Mouse (Mus musculus): ENCODE measurements around the gene Ptprz1. TPM values are rescaled to one million over a fixed set of nuclear protein-coding genes. Genes with fewer than 3 reads are reported as not detected.

Gene Ptprz1
- total RNA-seq (2015; ENCODE audit: low replicate concordance): not detected in 2 replicates
- total RNA-seq (2017; ENCODE audit: low replicate concordance): not detected in 2 replicates

- no peak for ATAC-seq (replicated peaks; ENCODE audit: low FRiP score, poor library complexity, severe bottlenecking)
Measured at GRCm38 (mm10) chr6:22874781-22875613, at the start of gene Ptprz1. Gene Ptprz1 (plus strand): TSS chr6:22875502.

GRCm38 (mm10) chr6:22833637-22834036, 41.7 kb upstream of the Ptprz1 start:
- ATAC-seq (replicated peaks; ENCODE audit: low FRiP score, poor library complexity, severe bottlenecking): no peak

DNA sequence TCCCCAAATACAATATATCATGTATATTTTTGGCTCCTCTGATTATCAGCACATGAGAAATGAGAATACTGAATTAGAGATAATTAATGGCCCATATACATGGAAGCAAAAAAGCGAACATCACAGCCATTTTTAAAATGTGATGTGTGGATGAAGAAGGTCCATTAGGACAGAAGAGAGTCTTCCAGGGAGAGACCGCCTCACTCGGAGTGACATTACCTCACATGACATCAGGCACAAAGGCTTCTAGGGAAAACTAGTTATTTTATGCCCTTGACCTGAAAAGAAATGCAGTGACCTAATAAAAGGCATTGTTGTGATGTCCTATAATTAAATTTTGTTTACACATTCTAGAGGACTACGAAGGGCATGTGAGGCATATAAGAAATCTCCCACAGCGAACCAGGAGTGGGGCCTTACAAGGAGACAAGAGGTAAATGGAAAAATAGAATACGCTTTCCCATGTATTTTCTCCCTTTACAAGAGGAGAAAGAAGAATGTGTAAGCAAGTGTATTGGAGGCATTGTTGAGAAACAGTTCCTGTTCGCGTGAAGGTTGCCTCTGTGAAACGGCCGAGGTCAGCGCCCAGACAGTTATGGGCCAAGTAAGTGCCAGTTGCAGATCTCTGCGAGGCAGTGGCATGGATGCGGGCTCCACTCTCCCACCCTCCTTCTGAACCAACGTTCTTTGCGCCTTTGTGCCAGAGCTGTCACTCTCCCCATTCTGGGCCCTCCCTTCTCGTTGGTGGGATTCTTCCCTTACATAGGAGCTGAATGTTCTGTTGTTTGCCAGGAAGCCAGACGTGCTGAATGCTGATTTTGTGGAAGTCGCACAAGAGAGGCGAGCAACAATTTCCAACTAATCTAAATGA, 41.0 kb upstream of the Ptprz1 start:
- ATAC-seq (replicated peaks; ENCODE audit: low FRiP score, poor library complexity, severe bottlenecking): no peak

DNA sequence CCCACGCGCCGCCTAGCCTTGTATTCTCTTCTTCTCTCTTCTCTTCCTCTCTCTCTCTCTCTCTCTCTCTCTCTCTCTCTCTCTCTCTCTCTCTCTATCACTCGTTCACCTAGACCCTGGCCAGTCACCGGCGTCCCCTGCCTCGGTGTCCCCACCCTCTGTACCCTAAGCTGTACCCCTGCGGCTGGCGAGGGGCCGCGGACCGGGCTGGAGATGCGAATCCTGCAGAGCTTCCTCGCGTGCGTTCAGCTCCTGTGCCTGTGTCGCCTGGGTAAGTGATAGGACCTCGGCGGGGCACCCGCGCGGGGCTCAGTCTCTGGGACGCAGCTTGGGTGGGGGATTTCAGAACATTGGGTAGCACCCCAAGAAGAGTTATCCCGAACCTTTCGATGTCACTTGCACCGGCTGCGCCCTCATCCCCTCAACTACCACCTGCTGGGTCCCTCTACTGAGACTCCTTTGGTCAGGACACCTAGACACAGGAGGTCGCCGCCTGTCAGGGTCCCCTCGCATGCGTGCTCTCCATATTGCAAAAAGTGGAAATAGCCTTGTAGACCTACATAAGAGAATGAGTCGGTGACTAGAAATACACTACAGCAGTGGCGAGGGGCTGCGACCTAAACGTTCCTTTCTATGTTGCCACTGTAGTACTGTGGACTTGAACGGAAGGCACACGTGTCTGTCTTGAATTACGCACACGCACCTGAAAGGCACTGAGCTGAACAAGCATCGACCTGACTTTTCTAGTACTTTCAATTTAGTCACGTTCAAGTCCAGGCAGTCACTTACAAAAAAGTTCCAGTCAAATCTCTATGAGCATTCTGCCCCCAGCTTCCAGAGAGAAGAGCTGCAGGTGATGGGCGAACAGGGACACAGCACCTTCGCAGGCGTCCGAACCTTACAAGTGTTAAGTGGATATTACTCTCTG, 576 bp downstream of the Ptprz1 start:
- ATAC-seq (replicated peaks; ENCODE audit: low FRiP score, poor library complexity, severe bottlenecking): no peak

- ATAC-seq (replicated peaks; ENCODE audit: low FRiP score, poor library complexity, severe bottlenecking): no peak
Measured at GRCm38 (mm10) chr6:22887978-22888377, 12.7 kb downstream of the Ptprz1 start.

GRCm38 (mm10) chr6:22889333-22889732, 14.0 kb downstream of the Ptprz1 start:
- ATAC-seq (replicated peaks; ENCODE audit: low FRiP score, poor library complexity, severe bottlenecking): no peak

- no peak for ATAC-seq (replicated peaks; ENCODE audit: low FRiP score, poor library complexity, severe bottlenecking)
Measured at GRCm38 (mm10) chr6:22901983-22902382, 26.7 kb downstream of the Ptprz1 start.

DNA sequence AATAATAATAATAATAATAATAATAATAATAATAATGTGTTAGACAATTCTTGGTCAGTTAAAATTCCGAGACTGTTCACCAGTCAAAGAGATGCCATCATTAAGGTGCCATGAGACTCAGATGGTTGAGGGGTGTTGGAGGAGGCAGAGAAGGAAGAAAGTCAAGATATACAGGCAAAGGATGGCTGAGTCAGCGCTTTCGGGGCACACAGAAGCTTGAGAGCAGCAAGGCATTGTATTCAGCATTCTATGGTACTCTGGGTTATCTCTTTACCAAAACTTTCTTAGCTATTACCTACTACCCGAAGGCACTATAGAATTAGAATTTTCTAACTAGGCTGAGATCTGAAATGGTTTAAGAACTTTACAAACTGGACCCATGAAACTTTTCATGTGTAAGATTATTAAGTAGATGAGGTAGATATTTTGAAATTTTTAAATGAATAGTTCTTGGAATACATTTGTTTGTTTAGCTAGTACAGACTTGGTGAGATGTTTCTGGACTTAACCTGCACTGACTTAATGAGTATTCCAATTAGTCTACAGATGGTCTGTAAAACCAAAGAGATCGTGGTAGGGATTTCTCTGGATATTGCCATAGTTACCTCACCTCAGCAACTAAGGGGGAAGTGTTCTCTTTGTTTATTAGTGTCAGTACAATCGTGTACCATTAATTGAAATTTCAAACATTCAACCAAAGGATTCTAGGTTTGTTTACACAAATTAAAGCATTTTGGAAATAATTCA, 33.4 kb downstream of the Ptprz1 start:
- no peak for ATAC-seq (replicated peaks; ENCODE audit: low FRiP score, poor library complexity, severe bottlenecking)

DNA sequence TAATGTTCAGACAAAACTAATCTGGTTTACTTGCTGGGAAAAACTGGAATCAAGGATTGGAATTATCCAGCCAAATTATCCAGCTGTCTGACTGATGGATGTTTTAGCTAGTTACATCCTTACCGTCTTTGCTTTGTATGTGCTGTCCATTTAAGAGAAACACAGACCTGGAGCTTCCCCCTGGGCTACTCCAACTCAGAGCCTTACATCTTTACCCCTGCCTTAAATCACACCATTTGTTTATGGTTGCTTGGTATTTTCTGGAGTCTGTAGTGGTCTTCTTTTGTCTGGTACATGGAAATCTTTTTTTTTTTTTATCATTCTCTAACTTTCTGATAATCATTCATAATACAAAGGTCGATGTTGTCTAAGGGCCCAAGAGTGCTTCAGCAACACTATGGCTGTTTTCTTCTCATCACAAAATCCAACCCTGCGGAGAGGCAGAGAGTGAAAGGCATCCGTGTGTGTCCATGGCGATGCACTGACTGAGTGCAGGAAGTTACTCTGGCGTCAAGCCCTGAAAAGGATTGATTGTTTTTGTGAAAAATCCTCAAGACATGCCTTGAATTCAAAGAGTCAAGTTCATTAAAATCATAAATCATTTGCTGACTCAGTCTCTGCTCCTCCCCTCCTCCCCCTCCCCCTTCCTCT, 34.1 kb downstream of the Ptprz1 start:
- no peak for ATAC-seq (replicated peaks; ENCODE audit: low FRiP score, poor library complexity, severe bottlenecking)

GRCm38 (mm10) chr6:22909908-22910260, 34.6 kb downstream of the Ptprz1 start:
- ATAC-seq (replicated peaks; ENCODE audit: low FRiP score, poor library complexity, severe bottlenecking): no peak

GRCm38 (mm10) chr6:22922880-22923279, 47.6 kb downstream of the Ptprz1 start:
- ATAC-seq (replicated peaks; ENCODE audit: low FRiP score, poor library complexity, severe bottlenecking): no peak

GRCm38 (mm10) chr6:22932768-22933265, 57.5 kb downstream of the Ptprz1 start:
- no peak for ATAC-seq (replicated peaks; ENCODE audit: low FRiP score, poor library complexity, severe bottlenecking)

- no peak for ATAC-seq (replicated peaks; ENCODE audit: low FRiP score, poor library complexity, severe bottlenecking)
Measured at GRCm38 (mm10) chr6:22937126-22937525, 61.8 kb downstream of the Ptprz1 start.

DNA sequence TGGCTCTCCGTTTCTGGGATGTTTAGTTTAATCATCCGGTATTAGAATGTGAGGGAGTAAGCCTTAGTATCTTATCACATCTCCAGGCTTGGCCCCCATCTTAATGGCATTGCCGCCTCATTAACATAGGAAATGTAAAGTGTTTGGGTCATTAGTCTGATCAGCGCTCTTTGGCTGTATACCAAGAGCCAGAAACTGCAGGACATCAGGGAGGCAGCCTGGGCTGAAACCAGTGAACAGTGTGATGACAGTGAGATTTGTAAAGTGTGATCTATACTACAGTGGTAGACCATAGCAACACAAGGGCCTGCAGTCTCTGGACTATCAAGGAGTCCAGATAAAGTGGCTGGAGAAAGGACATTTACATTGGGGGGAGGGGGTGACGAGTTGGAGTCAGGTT, 62.2 kb downstream of the Ptprz1 start:
- ATAC-seq (replicated peaks; ENCODE audit: low FRiP score, poor library complexity, severe bottlenecking): no peak

GRCm38 (mm10) chr6:22944191-22944590, 68.9 kb downstream of the Ptprz1 start:
- no peak for ATAC-seq (replicated peaks; ENCODE audit: low FRiP score, poor library complexity, severe bottlenecking)

DNA sequence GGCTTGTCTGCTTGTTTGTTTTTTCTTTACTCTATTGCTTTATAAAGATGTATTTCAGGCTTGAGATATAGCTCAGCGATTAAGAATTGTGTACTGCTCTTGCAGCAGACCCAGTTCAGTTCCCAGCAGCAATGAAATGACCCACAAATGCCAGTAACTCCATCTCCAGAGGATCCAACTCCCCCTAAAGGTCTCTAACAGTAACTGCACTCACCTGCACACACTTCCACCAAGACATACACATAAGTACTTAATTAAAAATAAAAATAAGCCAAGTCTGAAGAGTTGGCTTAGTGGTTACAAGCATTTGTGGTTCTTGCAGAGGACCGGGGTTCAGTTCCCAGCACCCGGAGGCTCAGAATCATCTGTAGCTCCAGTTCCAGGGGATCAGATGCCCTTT, 88.1 kb downstream of the Ptprz1 start:
- no peak for ATAC-seq (replicated peaks; ENCODE audit: low FRiP score, poor library complexity, severe bottlenecking)

DNA sequence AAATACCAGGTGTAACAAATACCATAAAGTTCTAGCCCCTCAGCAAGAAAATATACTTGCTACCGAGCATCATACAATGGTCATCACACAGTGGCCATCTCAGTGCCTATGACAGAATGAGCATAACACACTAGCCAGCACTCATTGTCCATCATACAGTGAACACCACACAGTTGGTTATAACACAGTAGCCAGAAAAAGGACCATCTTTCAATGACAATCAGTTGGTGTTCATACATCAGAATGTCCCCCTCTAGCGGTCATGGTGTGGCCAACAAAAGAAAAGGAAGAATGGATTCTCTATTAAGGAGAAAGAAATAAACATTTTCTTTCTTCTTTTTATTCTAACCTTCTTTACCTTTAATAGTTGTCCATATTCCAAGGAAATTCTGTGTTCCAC, 92.8 kb downstream of the Ptprz1 start:
- ATAC-seq (replicated peaks; ENCODE audit: low FRiP score, poor library complexity, severe bottlenecking): no peak

DNA sequence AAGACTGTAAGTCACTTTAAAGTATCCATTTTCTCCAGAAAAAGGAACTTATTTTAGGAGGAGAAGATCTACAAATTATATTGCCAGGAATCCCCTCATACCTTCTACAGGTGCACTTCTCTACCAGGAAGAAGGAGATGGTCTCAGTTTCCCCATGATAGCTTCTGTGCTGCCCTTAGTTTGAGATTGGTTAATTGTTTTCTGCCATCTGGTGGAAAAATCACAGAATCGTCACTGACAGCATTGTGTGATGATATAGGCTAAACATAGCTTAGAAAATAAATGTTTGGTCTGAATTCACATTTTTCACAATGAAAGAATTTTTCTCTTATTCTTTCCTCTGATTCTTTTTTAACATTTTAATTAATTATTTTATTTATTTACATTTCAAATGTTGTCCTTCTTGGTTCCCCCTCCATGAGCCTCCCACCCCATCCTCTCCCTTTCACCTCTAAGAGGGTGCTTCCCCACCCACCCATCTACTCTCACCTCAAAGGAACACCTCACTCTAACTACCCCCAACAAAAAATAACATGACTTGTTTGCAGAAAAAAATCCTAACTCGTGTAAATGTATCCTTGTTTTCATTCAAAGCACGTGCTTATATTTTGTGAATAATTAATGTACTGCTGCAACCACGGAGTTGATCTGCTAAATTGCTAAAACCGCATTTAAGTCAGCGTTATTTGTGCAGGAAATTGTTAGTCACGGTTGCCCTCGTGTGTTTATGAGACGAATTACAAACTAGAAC, 108.6 kb downstream of the Ptprz1 start:
- no peak for ATAC-seq (replicated peaks; ENCODE audit: low FRiP score, poor library complexity, severe bottlenecking)
